8 mouse cellular contexts compared by ENCODE assay signal in the genomic region with DNA sequence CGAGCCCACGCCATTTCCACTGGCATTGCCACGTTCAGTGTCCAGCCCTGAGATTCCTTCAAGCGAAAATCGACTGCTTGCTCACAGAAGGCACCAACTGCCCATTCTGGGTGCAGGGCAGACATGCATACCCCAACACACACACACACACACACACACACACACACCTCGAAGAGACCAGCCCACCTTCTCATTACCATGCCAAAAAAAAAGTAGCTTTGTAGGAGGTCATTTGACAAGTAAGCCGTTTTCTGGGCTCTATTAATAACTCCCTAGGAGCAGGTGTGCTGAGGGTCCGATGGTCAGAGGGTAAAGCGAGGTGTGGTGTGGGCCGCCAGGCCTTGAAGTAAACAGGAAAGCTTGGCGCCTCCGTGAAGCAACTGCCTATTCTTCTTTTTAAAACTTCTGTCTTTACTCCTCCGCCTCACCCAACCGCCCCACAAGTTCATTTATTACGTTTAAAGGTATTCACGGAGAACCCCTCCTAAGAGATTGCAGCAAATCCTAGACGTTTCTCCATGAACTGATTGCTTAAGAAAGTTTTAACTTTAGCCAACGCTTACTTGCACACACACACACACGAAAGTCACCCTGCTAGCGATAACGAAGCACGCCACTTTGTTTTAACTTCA. TPM values are rescaled to one million over a fixed set of nuclear protein-coding genes. Genes with fewer than 3 reads are reported as not detected.
DNase-seq lines count a peak whose midpoint lies in the region; ATAC-seq and TF ChIP-seq lines count a peak whose summit lies in the region.

No protein-coding gene starts in this region.

- H3K27ac ChIP-seq in embryonic fibroblast, embryonic 13.5 days (ENCODE audit: insufficient read depth, low read length), result peak overlapping the region; percentile 30; the same call in 1 of the 2 replicates
- peak overlapping the region; percentile 82 for H3K27ac ChIP-seq in hindbrain, postnatal 0 days
- H3K27ac ChIP-seq in macrophage, result peak overlapping the region; percentile 46

- H3K4me3 ChIP-seq in embryonic fibroblast, embryonic 13.5 days (ENCODE audit: insufficient read depth, low read length), result peak overlapping the region; percentile 84
- peak overlapping the region; percentile 58 for H3K4me3 ChIP-seq in hindbrain, postnatal 0 days (ENCODE audit: low read length)
- H3K4me3 ChIP-seq in macrophage (ENCODE audit: inconsistent target), result peak overlapping the region; percentile 69

- peaks cover 57% of the 10 kb centered on the region for H3K79me2 ChIP-seq in macrophage (ENCODE audit: inconsistent target)

- WGBS in hindbrain, postnatal 0 days, result 12% methylated on average over 22 of the region's 22 CpGs
- 12% methylated on average over 22 of the region's 22 CpGs for WGBS in macrophage (ENCODE audit: missing documents)

- TF ChIP-seq POLR2A in embryonic fibroblast, embryonic 13.5 days (IDR thresholded peaks at IDR 0.05; ENCODE audit: low read depth, low read length), result no peak

- peak overlapping the region; percentile 59 for H3K9ac ChIP-seq in hindbrain, postnatal 0 days (replicated peaks; ENCODE audit: low read length)

- H3K4me2 ChIP-seq in hindbrain, postnatal 0 days (ENCODE audit: low read depth, low read length), result peak overlapping the region; percentile 90

- no peaks in the 10 kb centered on the region for H3K36me3 ChIP-seq in hindbrain, postnatal 0 days (ENCODE audit: insufficient read depth, low read length)
- H3K36me3 ChIP-seq in macrophage (ENCODE audit: inconsistent target), result peaks cover 9% of the 10 kb centered on the region; the same call in 1 of the 2 replicates

- no peak for TF ChIP-seq CTCF in embryonic fibroblast, embryonic 13.5 days (IDR thresholded peaks at IDR 0.05; ENCODE audit: borderline replicate concordance, insufficient read depth, low read length)
- TF ChIP-seq CTCF in hindbrain, postnatal 0 days (IDR thresholded peaks at IDR 0.05; ENCODE audit: low read depth), result no peak

- no peak for ATAC-seq in hindbrain, postnatal 0 days

- intact Hi-C loops in heart, postnatal 25 days (cut with DNase I), result loop anchor here (1.0 to 5.0 kb wide), 6 partner anchors 51 to 264 kb away; no protein-coding TSS in a partner anchor

- no peaks in the 10 kb centered on the region; the same call in 1 of the 2 replicates for H3K27me3 ChIP-seq in hindbrain, postnatal 0 days (ENCODE audit: insufficient read depth, low read length)

- H3K9me3 ChIP-seq in hindbrain, postnatal 0 days (ENCODE audit: low read length), result no peaks in the 10 kb centered on the region

- DNase-seq in heart, adult 11 months, result peak; percentile 90
- DNase-seq in heart, postnatal 25 days (ENCODE audit: low spot score), result no peak
- no peak for DNase-seq in hindbrain, postnatal 0 days (ENCODE audit: low spot score)
- no peak for DNase-seq in layer of hippocampus, adult 18-20 months (ENCODE audit: low spot score in 2 of 2)
- no peak for DNase-seq in frontal cortex, postnatal 10 days (ENCODE audit: low spot score in 2 of 2)
- DNase-seq in cerebellum, adult 9-11 months, result no peak

- H3K4me1 ChIP-seq in embryonic fibroblast, embryonic 13.5 days (ENCODE audit: control insufficient read depth, insufficient read depth, low read length), result no peaks in the 10 kb centered on the region
- H3K4me1 ChIP-seq in hindbrain, postnatal 0 days (ENCODE audit: insufficient read depth, low read length), result peaks cover 4% of the 10 kb centered on the region; the same call in 1 of the 2 replicates

RNA-seq across cellular contexts. Expression of a gene that starts 1.3 kb away (rescaled TPM):
- 10 to 100 TPM; 50.5 to 51.0 TPM for total RNA-seq in heart, postnatal 25 days (2021)
- 28.7 and 29.9 TPM in 2 replicates for polyA plus RNA-seq in embryonic fibroblast, embryonic 13.5 days (2011; ENCODE audit: insufficient read length, low read depth, missing spikeins)
- 61.1 and 61.6 TPM in 2 replicates for total RNA-seq in hindbrain, postnatal 0 days (2014; rRNA removed)
- polyA plus RNA-seq in hindbrain, postnatal 0 days (2015; fragmentation: Nextera tagmentation; extraction: Ambion mirVana), result 40.9 and 46.9 TPM in 2 replicates
- 10 to 100 TPM in 13 of 26 experiments, 1 to 10 TPM in 13; 1.4 to 26.4 (median 9.4) TPM for total RNA-seq in macrophage (2018; cell fraction: chromatin; rRNA removed)
- 10 to 100 TPM in 18 of 26 experiments, 1 to 10 TPM in 8; 4.0 to 71.2 (median 27.5) TPM for total RNA-seq in macrophage (2018; cell fraction: cytosol; rRNA removed)
- 10 to 100 TPM in 17 of 26 experiments, 1 to 10 TPM in 9; 3.9 to 70.1 (median 22.0) TPM for total RNA-seq in macrophage (2018; cell fraction: nucleus; rRNA removed)
- 25.2 to 65.7 TPM (median 58.6 TPM) in 3 replicates for polyA plus RNA-seq in macrophage (2018)
- 100 to 1,000 TPM; 112 to 113 TPM for total RNA-seq in layer of hippocampus, adult 18-20 months (2021)

Comparison
In these comparisons a context has a peak if more than half of its experiments do, and no peak if none do; other contexts are left out.
1. H3K27ac ChIP-seq: peak in every context shown above with its lines; median percentile 82 in hindbrain, postnatal 0 days; 46 in macrophage; 30 in embryonic fibroblast, embryonic 13.5 days.